Mouse (Mus musculus) neural tube, embryonic 14.5 days (tissue): ENCODE data around the gene P3h2. TPM values are rescaled to one million over a fixed set of nuclear protein-coding genes. Genes with fewer than 3 reads are reported as not detected.

ENCODE experiments used
- ATAC-seq: fragments of 200-750 bp; cut with Nextera tagmentation; 2 replicates; pipeline ENCODE4 v1.8.0; 2017; ENCODE audit warnings: low read depth, mild to moderate bottlenecking, moderate TSS enrichment, moderate library complexity
- H3K27ac ChIP-seq: fragments of 300-500 bp; sonication (generic); 2 replicates; pipeline ENCODE4 v1.5.1; 2014; ENCODE audit warnings: low read depth, mild to moderate bottlenecking, control low read depth, low read length, moderate library complexity, mixed read lengths
- H3K27me3 ChIP-seq: fragments of 300-500 bp; sonication (generic); 2 replicates; pipeline ENCODE4 v1.6.1; 2014; ENCODE audit warnings: low read length; ENCODE audit not compliant: control insufficient read depth, insufficient read depth
- H3K36me3 ChIP-seq: fragments of 300-500 bp; sonication (generic); 2 replicates; pipeline ENCODE4 v1.6.1; 2014; ENCODE audit warnings: low read length, mixed read lengths; ENCODE audit not compliant: control insufficient read depth, insufficient read depth
- H3K4me1 ChIP-seq: fragments of 300-500 bp; sonication (generic); 2 replicates; pipeline ENCODE4 v1.6.1; 2014; ENCODE audit warnings: low read length; ENCODE audit not compliant: control insufficient read depth, insufficient read depth
- H3K4me2 ChIP-seq: fragments of 300-500 bp; sonication (generic); 2 replicates; pipeline ENCODE4 v1.6.1; 2014; ENCODE audit warnings: mild to moderate bottlenecking, low read depth, low read length, control low read depth
- H3K4me3 ChIP-seq: fragments of 300-500 bp; sonication (generic); 2 replicates; pipeline ENCODE4 v1.5.1; 2014; ENCODE audit warnings: low read depth, low read length, control low read depth, mixed read lengths
- H3K9ac ChIP-seq: fragments of 300-500 bp; sonication (generic); replicated peaks from 2 replicates; pipeline ENCODE4 v1.6.1; 2014; ENCODE audit warnings: low read depth, mild to moderate bottlenecking, control low read depth, low read length, mixed read lengths
- H3K9me3 ChIP-seq: fragments of 300-500 bp; sonication (generic); 2 replicates; pipeline ENCODE4 v1.6.1; 2016; ENCODE audit warnings: low read length; ENCODE audit not compliant: control insufficient read depth
- WGBS: fragments of 180-500 bp; shearing (Covaris S2); extraction: QIAGEN DNeasy Blood & Tissue Kit; methylation state at CpG from one replicate; pipeline ENCODE4 v1.1.7; 2014; 5-methylcytosine and 5-hydroxymethylcytosine counted together
- polyA plus RNA-seq: library from polyadenylated mRNA; unstranded; fragments of >200 nt; fragmentation: Nextera tagmentation; extraction: Ambion mirVana; gene quantifications from 2 replicates; pipeline ENCODE4 v1.2.1, GENCODE M21; 2014

The P3h2 gene
- polyA plus RNA-seq, 1 experiment from 2014 or later = 1.8 TPM

DNA sequence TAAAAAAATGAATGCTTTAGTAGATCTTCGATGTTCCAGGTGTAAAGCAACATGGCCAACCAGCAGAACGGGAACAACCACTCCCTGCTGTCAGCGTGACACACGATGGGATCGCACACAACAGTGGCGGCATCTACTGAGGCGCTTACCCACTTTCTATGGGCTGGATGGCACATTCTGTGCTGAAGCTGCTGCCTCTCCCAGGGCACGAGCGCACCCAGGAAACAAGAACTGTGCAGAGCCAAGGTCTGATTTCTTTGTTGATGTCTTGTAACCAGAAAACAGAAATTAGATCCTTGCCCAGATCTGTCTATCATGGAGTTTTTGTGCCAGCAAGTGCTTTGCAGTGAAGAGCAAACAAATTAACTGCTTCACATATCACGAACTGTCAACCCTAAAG lies 147.4 kb downstream of the P3h2 start:
- no peaks in the 10 kb centered on the region for H3K27me3 ChIP-seq
- WGBS = 91% methylated on average over 10 of the region's 10 CpGs
- H3K4me3 ChIP-seq = no peak overlapping the region
- no peaks in the 10 kb centered on the region for H3K36me3 ChIP-seq
- H3K9ac ChIP-seq = no peak overlapping the region
- no peak overlapping the region for H3K27ac ChIP-seq
- no peaks in the 10 kb centered on the region for H3K4me1 ChIP-seq
- H3K9me3 ChIP-seq = no peaks in the 10 kb centered on the region
- no peak overlapping the region for H3K4me2 ChIP-seq
- no peak for ATAC-seq

DNA sequence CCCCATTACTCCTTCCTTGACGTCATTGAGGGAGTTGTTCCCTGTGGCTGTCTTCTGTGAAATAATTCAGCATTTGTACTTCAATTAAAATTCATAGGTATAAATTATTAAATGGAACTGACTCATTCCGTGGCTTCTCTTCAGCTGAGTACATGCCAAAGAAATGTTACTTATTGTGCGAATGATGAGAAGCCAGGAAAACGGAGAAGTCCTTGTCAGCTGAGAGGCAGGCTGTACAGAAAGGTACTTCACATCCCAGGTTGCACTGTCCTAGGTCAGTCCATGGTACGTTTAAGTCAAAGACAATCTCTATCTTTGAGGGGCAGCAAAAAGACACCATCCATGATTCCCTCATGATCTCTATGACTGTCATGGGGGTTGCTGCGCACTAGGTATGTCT lies 148.8 kb downstream of the P3h2 start:
- no peak for ATAC-seq
- no peak overlapping the region for H3K4me3 ChIP-seq
- H3K9me3 ChIP-seq = no peaks in the 10 kb centered on the region
- H3K4me1 ChIP-seq = no peaks in the 10 kb centered on the region
- no peak overlapping the region for H3K27ac ChIP-seq
- no peak overlapping the region for H3K9ac ChIP-seq
- H3K4me2 ChIP-seq = no peak overlapping the region
- no peaks in the 10 kb centered on the region for H3K27me3 ChIP-seq
- WGBS = 87% methylated on average over 6 of the region's 6 CpGs
- no peaks in the 10 kb centered on the region for H3K36me3 ChIP-seq

DNA sequence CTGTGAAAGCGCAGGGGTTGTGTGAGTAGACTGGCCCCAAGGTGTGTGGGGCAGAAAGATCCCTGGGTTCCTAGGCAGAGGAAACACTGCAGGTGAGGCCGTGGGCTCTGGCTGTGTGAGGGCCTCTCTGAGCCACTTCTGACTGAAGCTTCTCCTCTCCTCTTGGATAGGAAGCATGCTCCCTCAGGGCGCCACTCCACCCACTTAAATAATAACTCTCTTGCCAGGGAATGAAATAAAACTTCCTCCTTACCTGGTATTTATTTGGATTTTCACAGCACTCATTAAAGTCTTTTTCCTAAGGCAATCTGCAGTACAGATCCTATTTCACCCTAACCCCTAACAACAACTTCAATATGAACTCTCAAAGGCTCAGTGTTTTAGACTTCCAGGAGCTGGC lies 151.0 kb downstream of the P3h2 start:
- Histone ChIP-seq H3K27me3 (no peaks in the 10 kb centered on the region), H3K4me3 (no peak overlapping the region), H3K36me3 (no peaks in the 10 kb centered on the region), H3K9ac (no peak overlapping the region), H3K4me1 (no peaks in the 10 kb centered on the region), H3K4me2 (no peak overlapping the region), H3K27ac (no peak overlapping the region), H3K9me3 (no peaks in the 10 kb centered on the region)
- ATAC-seq = no peak
- WGBS = 90% methylated on average over 3 of the region's 3 CpGs

DNA sequence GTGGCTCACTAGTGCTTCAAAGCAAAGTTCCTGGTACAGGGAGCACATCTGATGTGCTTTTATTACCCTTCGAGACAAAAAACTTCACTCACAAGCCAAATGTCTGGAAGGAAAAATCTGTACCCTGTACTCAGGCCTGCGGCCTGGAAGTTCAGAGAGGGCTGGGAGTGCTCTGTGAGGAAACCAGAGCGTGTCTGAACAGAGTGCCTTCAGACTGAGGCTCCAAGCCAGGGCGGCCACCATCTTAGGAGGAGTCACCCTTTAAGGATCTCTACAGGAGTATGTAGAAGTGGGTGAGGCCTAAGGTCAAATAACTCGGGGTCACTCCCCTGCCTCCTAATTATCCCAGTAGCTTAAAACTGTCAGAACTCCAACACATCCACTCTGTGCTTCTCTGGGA lies 152.2 kb downstream of the P3h2 start:
- H3K36me3 ChIP-seq = no peaks in the 10 kb centered on the region
- no peak overlapping the region for H3K4me2 ChIP-seq
- no peaks in the 10 kb centered on the region for H3K4me1 ChIP-seq
- no peak for ATAC-seq
- 69% methylated on average over 5 of the region's 5 CpGs for WGBS
- no peak overlapping the region for H3K27ac ChIP-seq
- H3K27me3 ChIP-seq = no peaks in the 10 kb centered on the region
- H3K9me3 ChIP-seq = no peaks in the 10 kb centered on the region
- no peak overlapping the region for H3K4me3 ChIP-seq
- no peak overlapping the region for H3K9ac ChIP-seq

DNA sequence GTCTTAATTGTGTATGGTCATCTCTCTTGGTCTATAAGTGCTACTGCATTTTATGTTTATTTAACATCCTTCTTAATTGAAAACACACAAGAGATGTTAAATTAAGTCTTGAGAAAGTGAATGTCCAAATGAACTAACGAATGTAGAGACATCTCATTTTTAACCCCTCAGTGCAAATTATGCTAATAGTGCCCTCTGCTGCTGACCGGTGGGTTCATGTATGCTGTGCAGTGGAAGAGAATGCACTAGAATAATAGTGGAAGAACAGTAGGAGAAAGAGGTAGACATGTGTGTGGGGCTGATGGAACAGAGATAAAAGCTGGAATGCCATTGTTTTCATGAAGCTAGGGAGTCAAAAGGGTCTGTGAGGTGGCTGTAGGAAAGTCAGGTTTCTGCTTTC lies 153.6 kb downstream of the P3h2 start:
- Histone ChIP-seq H3K4me3 (no peak overlapping the region), H3K9ac (no peak overlapping the region), H3K4me2 (no peak overlapping the region), H3K36me3 (no peaks in the 10 kb centered on the region), H3K27me3 (no peaks in the 10 kb centered on the region), H3K9me3 (no peaks in the 10 kb centered on the region), H3K27ac (no peak overlapping the region), H3K4me1 (no peaks in the 10 kb centered on the region)
- ATAC-seq = no peak
- 68% methylated on average over 2 of the region's 2 CpGs for WGBS

DNA sequence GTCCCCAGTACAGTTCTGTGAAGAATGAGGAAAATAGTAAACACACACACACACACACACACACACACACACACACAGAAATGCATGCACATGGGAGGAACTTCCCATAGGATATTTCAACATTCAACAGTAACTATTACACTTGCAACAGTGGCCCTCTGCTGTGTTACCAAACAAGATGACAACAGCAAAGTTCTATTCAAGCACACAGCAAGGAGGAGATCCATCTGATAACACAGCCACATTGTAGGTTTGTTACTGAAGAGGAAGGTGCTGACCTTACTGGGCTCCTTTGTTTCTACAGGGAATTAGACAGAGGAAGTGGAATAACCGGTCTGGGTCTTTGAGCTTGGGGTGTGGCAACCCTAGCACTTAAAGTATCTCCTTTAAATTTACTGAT lies 157.5 kb downstream of the P3h2 start:
- Histone ChIP-seq H3K36me3 (no peaks in the 10 kb centered on the region), H3K4me2 (no peak overlapping the region), H3K4me1 (no peaks in the 10 kb centered on the region), H3K9me3 (no peaks in the 10 kb centered on the region), H3K27me3 (no peaks in the 10 kb centered on the region), H3K4me3 (no peak overlapping the region), H3K9ac (no peak overlapping the region), H3K27ac (no peak overlapping the region)
- WGBS = 64% methylated on average over 1 of the region's 1 CpGs
- ATAC-seq = no peak

DNA sequence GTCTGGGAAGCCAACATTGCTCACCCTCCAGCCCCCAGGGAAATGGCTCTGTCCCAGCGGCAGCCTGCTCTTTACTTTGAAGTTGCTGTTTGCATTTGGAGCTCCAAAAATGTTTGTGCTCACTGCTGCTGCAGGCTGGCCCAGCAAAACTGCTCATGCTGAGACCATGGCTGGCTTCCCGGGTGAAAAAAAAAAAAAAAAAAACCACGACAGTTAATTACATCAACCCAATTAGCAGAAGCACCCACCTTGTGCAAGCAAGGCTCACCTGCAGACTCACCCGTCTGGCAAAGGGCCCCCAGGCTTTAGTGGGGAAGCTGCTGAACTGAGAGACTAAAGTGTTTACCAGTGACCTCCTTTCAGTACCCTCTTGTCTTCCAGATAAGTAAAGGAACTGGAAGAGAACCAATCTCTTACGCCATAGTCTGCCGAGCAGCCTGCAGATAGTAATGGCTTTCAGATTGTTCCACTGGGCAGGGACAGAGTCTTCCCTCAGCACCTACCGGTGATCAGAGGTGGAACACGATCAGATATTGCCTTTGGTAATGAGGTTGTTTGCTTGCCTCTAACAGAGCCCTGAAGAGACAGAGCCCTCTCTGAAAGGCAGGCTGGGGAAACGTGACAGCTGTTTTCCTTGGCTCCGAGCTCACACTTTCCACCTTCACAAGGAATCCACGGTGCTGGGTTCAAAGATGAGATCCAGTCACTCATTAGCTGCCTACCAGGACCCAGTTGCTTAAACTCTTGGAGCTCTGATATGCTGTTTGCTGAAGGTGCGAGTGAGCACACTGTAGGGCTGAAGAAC lies 160.2 kb downstream of the P3h2 start:
- Histone ChIP-seq H3K4me3 (no peak overlapping the region), H3K4me1 (no peaks in the 10 kb centered on the region), H3K27ac (no peak overlapping the region), H3K4me2 (no peak overlapping the region), H3K9me3 (no peaks in the 10 kb centered on the region), H3K9ac (no peak overlapping the region), H3K27me3 (no peaks in the 10 kb centered on the region), H3K36me3 (no peaks in the 10 kb centered on the region)
- no peak for ATAC-seq
- 70% methylated on average over 12 of the region's 12 CpGs for WGBS

DNA sequence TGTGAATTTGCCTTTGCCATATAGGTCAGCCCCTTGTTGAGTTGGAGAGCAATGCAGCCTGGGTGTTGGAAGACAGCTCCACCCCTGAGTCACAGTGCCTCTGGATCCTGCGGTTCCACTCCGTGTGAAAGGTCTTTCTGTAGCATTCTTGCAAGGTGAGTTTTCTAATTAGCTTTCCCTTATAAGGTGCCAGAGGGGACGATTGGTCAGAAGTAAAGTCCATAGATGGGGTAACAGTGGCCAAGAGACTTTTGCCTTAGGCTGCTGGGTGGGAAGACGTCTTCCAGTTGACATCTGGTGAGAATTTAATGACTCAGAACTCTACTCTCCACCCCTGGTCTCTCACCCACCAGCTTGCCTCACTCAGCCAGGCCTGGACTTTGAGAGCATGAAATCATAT lies 163.3 kb downstream of the P3h2 start:
- Histone ChIP-seq H3K27me3 (no peaks in the 10 kb centered on the region), H3K4me1 (no peaks in the 10 kb centered on the region), H3K4me2 (no peak overlapping the region), H3K9me3 (no peaks in the 10 kb centered on the region), H3K27ac (no peak overlapping the region), H3K4me3 (no peak overlapping the region), H3K36me3 (no peaks in the 10 kb centered on the region), H3K9ac (no peak overlapping the region)
- ATAC-seq = no peak
- WGBS = 86% methylated on average over 4 of the region's 4 CpGs

DNA sequence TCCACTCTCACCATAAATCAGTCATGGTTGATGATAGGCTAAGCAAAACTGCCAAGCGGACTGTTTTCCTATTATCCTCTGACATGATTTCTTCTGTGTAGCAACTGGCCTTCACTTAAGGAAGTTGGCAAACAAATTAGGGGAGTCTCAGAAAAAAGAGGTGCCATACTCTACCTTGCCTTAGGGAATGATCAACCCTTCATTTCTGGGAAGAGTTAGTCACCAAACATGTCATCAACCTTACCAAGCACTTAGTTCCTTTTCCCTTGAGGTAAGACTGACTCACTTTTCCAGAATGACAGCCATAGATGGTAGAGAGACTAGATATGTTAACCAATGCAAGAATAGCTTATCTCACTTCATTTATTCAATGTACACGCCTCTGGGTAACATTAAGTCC lies 171.4 kb downstream of the P3h2 start:
- Histone ChIP-seq H3K27me3 (no peaks in the 10 kb centered on the region), H3K9me3 (no peaks in the 10 kb centered on the region), H3K4me3 (no peak overlapping the region), H3K36me3 (no peaks in the 10 kb centered on the region), H3K4me2 (no peak overlapping the region), H3K4me1 (no peaks in the 10 kb centered on the region), H3K9ac (no peak overlapping the region), H3K27ac (no peak overlapping the region)
- WGBS = 75% methylated on average over 2 of the region's 2 CpGs
- no peak for ATAC-seq
